Mouse (Mus musculus): ENCODE measurements around the gene 2610002M06Rik. TPM values are rescaled to one million over a fixed set of nuclear protein-coding genes. Genes with fewer than 3 reads are reported as not detected.

Gene 2610002M06Rik
- 23.1 and 23.8 TPM in 2 replicates for polyA plus RNA-seq (2012; rRNA removed)

GRCm38 (mm10) chrX:107816218-107816554 lies at the start of gene 2610002M06Rik:
Gene 2610002M06Rik, minus strand, starts transcription at chrX:107816334.

GRCm38 (mm10) chrX:107792290-107792689 lies 23.8 kb downstream of the 2610002M06Rik start, which contains the start of gene Tent5d:
Gene Tent5d, plus strand, starts transcription at chrX:107792590.

Other genes with a start within 250 kb of the 2610002M06Rik start
- gene Tbx22, start 148.4 kb downstream of the 2610002M06Rik start, polyA plus RNA-seq (2012; rRNA removed) = 0.03 and 0.06 TPM in 2 replicates
- gene Tent5d, start 23.7 kb downstream of the 2610002M06Rik start, polyA plus RNA-seq (2012; rRNA removed) = 0.01 TPM in 1 of 2 replicates, not detected in the other
- not detected in 2 replicates for gene Gm732, start 132.1 kb upstream of the 2610002M06Rik start, polyA plus RNA-seq (2012; rRNA removed)